Mouse (Mus musculus): ENCODE results near the gene Pear1. TPM values are rescaled to one million over a fixed set of nuclear protein-coding genes. Genes with fewer than 3 reads are reported as not detected.

Pear1 gene
- total RNA-seq, 1 experiment from 2014 or later: 6.5 TPM

DNA sequence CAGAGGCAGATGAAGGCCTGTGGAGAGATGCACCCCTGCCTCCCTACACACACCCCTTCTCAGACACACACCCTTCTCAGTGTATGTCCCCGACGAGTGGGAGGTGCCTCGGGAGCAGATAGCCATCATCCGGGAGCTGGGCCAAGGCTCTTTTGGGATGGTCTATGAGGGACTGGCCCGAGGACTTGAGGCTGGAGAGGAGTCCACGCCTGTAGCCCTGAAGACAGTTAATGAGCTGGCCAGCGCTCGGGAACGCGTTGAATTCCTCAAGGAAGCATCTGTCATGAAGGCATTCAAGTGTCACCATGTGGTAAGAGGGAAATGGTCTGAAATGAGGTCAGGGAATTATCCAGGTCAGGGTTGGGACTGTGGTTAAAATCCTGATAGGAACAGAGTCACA is 11.2 kb downstream of the Pear1 start:
- no peak for ATAC-seq (replicated peaks; ENCODE audit: insufficient number of reproducible peaks, low FRiP score, low TSS enrichment, poor library complexity, severe bottlenecking)

DNA sequence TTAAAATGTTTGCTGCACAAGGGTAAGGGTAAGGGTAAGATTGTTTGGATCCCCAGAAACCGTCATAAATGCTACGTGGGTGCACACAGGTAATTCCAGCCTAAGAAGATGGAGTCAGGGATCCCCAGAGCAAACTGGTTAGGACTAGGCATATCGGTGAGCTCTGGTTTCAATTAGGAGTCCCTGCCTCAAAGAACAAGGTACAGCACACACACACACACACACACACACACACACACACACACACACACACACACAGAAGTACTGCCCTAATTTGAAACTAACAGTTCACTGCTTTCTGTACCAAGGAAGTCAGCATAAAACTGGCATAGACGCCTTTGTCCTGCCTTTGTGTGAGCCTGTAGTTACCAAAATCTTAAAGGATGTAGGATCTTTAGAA is 11.7 kb downstream of the Pear1 start:
- no peak for ATAC-seq (replicated peaks; ENCODE audit: insufficient number of reproducible peaks, low FRiP score, low TSS enrichment, poor library complexity, severe bottlenecking)

DNA sequence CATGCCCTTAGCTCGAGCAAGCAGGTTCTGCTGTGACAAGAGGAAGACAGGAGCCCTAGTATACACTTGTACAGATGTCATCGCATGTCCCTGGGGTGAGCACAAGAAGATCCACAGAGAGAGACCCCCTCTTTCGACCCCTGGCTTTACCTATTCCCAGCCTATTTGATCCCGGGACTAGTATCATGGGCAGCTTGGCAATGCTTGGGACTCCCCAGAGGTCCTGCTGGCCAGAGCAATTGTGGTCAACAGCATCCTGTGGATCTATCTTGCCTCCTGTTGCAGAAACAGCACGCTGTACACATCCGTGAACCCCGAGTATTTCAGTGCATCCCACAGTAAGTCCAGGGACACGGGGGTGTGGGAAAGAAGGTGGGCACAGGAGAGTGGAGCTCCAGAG is 12.8 kb downstream of the Pear1 start:
- ATAC-seq (replicated peaks; ENCODE audit: insufficient number of reproducible peaks, low FRiP score, low TSS enrichment, poor library complexity, severe bottlenecking): no peak

DNA sequence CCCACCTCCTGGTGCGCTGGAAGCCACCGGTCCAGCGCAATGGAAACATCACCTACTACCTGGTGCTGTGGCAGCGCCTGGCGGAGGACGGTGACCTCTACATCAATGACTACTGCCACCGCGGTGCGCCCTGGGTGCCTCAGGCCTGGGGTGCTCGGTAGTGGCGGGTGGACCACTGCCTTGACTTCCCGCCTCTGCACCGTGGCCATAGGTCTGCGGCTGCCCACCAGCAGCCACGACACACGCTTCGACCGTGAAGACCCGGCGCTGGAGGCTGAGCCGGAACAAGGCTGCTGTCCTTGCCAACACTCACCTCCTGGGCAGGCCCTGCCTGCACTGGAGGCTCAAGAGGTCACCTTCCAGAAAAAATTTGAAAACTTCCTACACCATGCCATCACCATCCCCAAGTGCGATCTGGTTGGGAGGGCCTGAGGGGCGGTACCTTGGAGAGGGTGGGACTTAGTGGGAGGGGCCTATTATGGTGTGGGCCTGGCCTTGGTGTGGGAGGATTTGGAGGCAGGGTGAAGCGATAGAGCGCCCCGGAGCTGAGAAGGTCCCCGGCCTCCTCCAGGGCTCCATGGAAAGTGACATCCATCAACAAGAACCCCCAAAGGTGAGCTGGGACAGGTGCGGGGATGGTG is 14.7 kb downstream of the Pear1 start:
- ATAC-seq (replicated peaks; ENCODE audit: insufficient number of reproducible peaks, low FRiP score, low TSS enrichment, poor library complexity, severe bottlenecking): no peak

DNA sequence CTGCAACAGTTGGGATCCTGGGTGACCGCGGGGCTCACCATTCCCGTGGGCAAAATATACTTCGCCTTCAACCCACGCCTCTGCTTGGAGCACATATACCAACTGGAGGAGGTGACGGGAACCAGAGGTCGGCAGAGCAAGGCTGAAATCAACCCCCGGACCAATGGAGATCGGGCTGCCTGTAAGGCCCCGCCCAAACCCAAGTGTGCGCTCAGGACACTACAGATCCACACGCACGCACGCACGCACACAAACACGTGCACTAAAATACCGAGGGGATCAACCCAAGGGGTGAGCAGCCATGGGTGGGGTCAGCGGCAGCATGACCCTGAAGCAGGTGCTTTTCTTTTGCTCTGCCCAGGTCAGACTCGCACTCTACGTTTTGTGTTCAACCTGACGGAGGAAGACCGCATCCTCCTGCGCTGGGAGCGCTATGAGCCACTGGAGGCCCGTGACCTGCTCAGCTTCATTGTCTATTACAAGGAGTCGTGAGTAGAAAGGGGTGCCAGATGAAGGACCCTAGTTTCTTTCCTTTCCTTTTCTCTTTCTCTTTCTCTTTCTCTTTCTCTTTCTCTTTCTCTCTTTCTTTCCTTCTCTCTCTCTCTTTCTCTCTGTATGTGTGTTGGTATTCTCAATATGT is 19.9 kb downstream of the Pear1 start:
- ATAC-seq (replicated peaks; ENCODE audit: insufficient number of reproducible peaks, low FRiP score, low TSS enrichment, poor library complexity, severe bottlenecking): no peak

DNA sequence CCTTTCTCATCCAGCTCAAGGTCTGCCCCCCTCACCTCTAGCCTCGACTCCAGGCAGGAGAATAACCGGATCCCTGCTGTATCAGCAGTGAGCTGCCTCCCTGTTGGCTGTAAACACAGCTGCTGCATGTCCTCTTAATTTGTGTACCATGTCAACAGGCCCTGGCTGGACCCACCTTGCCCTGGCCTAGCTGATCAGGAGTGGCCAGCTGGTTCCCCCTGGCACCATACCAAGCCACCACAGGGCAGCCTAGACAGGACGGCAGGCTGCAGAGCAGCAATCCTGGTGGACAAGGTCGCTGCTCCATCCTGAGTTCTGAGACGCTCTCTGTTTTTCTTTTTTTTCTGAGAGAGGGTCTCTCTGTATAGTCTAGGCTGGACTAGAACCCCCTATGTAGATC is 22.4 kb downstream of the Pear1 start:
- ATAC-seq (replicated peaks; ENCODE audit: insufficient number of reproducible peaks, low FRiP score, low TSS enrichment, poor library complexity, severe bottlenecking): no peak

DNA sequence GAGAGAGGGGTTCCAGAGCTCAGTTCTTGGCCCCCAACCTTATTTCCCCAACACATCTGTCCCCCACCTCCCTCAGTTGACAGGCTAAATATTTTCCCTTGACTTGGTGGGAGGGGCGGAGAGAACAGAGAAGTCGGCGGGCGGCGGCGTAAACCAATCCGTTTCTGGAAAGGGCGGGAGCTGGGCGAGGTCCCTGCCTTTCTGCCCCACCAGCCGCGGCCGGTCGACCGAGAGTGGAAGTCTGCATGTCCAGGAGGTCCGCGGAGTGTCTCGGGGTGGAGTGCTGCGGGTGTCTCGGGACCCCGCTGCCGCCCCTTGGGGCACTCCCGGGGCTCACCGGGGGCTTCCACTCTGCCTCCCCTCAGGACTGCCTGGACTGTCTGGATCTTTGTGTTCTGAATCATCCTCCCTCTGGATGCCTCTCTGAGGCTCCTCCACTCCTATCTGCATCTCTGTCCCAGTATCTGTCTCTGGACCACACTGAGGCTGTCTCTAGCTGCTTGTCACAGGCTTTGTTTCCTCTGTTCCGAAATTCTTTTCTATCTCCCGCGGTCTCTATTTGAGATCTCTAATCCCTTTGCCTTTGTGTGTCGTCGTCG is 27.3 kb downstream of the Pear1 start, which contains the start of gene Insrr:
Gene Insrr, plus strand, starts transcription at position 216 of the 599 bp plus-strand sequence.
- ATAC-seq (replicated peaks; ENCODE audit: insufficient number of reproducible peaks, low FRiP score, low TSS enrichment, poor library complexity, severe bottlenecking): no peak

DNA sequence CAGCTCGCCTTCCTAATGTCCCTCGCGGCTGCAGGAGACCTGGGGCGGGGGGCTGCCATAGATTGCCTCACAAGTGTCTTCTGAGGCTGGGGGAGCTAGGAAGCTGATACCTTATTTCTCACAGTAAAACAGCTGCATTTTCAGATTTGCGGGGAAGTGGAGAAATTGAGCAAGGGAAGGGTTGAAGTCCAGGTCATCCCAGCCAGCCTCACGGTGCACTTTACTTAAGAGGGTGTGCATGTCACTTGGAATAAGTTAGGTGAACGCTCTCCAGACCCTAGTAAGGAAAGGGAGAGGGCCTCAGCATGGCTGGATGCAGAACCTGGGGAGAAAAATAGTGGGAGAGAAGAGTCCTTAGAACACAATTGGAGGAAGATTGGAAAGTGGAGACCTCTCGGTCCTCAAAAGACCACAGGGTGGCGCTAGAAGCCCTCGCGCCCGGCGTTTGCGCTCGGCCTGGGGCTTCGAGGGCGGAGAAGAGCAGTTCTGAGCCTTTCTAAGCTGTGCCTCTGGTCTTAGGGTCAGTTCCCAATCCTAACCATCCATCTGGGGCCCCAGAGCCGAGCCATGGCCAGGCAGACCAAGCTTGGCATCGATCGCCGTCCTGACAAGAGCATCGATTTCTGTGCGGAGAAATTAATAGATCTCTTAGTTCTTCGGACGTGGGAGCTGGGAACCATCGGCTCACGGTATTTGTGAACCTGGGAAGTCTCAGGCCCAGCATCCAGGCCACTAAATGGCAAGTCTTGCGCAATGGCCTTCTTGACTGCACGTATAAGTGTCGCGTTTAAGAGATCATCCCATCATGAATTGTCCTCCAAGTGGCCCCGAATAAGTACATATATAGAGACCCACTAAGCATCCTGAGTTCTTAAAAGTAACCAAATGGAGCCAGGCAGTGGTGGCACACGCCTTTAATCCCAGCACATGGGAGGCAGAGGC is 28.5 kb downstream of the Pear1 start:
- ATAC-seq (replicated peaks; ENCODE audit: insufficient number of reproducible peaks, low FRiP score, low TSS enrichment, poor library complexity, severe bottlenecking): no peak

DNA sequence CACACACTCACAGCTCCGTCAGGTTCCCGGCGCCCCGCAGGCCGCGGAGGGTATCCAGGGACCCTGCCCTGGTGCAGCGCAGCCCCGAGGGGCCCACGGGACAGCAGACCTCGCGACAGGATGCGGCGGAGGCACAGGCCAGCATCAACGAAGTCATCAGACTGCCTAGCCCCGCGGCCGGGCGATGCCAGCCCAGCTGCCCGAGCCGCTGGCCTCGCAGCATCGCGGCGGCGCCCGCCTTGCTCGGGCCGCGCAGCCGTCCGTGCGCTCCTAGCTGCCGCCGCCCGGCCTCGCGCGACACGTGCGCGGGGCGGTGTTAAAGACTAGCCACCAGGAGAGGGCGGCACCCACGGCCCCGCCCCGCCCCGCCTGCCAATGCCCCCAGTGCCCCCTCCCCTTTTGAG is 29.2 kb downstream of the Pear1 start, which contains the start of gene Ntrk1:
Gene Ntrk1, minus strand, starts transcription at position 241 of the 404 bp plus-strand sequence.
- no peak for ATAC-seq (replicated peaks; ENCODE audit: insufficient number of reproducible peaks, low FRiP score, low TSS enrichment, poor library complexity, severe bottlenecking)

DNA sequence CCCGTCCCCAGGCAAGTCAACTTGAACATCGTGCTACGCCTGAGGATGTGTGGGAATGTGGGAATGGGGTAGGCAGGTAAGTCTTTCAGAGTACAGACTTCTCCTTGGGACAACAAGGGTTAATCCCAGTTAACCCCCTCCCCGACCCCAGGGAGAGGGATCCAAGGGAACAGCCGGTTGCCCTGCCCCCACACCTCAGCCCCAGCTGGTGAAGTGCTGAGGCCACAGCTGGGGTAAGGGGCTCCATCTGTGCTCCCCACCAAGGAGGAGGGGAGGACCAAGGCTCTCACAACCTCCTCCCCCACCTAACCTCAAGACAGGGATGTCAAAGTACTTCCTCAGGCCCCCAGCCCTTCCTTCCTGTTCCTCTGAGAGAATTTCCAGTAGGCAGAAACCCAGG is 34.3 kb downstream of the Pear1 start:
- no peak for ATAC-seq (replicated peaks; ENCODE audit: insufficient number of reproducible peaks, low FRiP score, low TSS enrichment, poor library complexity, severe bottlenecking)

DNA sequence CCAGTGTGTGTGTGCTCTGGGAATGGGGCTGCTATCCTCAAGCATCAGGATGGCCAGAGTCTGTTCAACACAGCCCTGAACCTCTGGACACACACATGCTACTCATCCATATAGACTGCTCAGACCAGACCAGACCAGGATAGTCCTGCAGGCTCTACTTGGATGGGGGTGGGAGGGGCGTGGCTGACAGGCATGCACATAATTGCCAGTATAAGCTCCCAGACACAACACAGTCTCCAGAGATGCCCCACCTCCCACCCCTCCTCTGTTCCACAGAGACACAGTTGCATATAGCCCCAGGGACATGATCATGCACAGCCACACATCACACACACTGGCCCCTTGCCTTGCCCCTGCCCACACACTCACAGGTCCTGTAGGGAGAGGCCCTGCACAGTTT is 34.9 kb downstream of the Pear1 start:
- no peak for ATAC-seq (replicated peaks; ENCODE audit: insufficient number of reproducible peaks, low FRiP score, low TSS enrichment, poor library complexity, severe bottlenecking)

DNA sequence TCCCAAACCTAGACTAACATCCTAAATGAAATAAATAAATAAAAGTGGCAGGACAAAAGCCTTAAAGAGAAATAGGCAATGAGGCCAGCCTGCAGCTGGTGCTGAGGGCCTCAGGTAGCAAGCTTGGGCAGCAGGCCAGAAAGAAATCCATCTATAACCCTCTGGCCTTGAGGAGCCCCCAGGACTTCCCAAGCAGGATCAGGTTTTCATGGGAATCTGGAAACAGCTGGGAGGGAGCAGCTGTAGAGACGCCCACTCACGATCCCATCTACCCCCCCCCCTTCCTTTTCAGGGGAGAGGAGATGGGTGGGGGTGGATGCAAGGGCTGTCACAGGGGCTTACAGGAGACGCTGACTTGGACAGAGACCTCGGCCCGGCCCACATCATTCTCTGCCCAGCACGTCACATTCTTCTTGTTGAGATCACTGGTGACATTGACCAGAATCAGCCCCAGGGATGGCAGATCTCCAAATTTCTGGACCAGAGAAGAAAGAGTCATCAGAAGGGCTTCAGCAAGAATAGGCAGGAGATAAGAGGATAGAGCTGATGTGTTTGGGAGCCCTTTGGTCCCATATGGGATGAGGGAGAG is 38.4 kb downstream of the Pear1 start:
- no peak for ATAC-seq (replicated peaks; ENCODE audit: insufficient number of reproducible peaks, low FRiP score, low TSS enrichment, poor library complexity, severe bottlenecking)

DNA sequence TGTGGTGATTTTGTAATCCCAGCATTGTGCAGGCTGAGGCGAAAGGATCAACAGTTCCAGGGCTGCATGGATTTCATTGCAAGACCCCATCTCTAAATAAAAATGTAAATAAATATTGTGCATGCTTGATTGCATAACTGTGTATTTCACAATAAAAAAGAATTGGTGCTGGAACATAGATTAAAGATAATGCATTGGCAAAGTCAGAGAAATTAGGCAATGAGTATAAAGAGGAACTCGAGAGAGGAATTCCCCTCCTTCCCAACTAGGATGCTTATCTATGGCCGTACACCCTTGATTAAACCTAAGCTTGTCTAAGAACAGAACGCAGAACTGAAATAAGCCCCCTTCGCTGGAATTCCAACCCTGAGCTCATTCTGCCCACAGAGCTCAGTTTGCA is 39.0 kb downstream of the Pear1 start:
- ATAC-seq (replicated peaks; ENCODE audit: insufficient number of reproducible peaks, low FRiP score, low TSS enrichment, poor library complexity, severe bottlenecking): no peak

DNA sequence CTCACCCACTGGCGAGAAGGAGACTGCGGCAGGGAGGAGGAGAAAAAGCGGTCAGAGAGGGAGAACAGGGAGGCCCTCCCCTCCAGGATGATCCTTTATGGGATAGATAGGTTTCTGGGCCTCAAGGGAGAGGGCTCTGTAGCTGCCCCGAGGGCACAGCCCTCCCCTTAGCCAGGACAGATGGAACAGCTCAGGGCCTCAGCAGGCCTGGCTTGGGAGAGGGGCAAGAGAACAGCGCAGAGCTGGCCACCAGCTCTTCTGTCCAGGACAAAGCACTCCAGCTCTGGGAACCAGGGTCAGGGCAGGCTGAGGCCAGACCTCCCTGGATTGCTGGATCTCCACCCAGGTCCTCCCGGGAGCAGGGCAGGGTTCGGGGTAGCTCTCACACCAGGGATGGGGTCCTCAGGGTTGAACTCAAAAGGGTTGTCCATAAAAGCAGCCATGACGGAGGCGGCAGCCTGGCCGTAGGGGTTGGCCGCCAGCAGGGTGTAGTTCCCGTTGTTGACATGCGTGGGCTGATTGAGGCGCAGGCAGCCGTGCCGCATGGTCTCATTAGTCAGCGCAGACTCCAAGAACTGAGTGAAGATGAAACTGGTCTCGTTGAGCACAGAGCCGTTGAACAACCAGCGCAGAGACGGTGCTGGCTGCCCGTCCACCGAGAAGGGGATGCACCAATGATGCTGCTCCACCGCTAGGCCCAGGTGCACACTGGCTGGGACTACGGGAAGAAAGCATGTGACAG is 40.7 kb downstream of the Pear1 start:
- no peak for ATAC-seq (replicated peaks; ENCODE audit: insufficient number of reproducible peaks, low FRiP score, low TSS enrichment, poor library complexity, severe bottlenecking)

DNA sequence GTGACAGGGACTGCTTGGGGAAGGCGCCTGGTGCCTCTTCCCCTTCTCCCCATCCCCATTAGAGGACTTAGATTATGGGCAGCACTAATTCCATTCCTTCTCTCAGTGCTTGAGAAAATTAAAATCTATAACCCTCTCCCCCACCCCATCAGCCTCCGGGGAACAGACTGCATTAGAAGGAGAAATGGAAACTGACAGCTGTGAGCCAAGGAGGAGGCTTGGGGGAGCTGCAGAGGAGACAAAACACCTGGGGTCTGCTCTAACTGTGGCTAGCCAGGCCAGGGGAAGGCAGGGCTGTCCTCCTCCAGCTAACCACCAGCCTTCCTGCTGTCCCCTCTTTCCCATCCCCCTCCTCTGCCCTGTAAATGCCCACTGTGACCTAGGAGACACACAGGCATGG is 45.0 kb downstream of the Pear1 start:
- no peak for ATAC-seq (replicated peaks; ENCODE audit: insufficient number of reproducible peaks, low FRiP score, low TSS enrichment, poor library complexity, severe bottlenecking)

DNA sequence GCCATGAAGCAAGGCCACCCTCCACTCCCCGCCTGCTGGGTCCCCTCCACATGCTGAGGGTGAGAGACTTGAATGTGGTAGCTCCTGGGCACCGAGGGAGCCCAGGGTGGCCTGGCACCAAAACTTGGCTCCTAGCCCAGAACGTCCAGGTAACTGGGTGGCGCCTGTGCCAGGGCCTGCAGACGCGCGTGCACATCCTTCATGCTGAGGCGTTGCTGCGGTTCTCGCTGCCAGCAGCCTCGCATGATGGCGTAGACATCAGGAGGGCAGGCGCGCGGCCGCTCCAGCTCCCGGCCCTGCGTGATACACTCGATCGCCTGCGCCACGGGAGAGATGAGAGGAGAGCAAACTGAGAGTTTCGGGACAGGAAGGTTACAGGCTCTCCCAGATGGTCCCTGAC is 45.8 kb downstream of the Pear1 start:
- no peak for ATAC-seq (replicated peaks; ENCODE audit: insufficient number of reproducible peaks, low FRiP score, low TSS enrichment, poor library complexity, severe bottlenecking)

DNA sequence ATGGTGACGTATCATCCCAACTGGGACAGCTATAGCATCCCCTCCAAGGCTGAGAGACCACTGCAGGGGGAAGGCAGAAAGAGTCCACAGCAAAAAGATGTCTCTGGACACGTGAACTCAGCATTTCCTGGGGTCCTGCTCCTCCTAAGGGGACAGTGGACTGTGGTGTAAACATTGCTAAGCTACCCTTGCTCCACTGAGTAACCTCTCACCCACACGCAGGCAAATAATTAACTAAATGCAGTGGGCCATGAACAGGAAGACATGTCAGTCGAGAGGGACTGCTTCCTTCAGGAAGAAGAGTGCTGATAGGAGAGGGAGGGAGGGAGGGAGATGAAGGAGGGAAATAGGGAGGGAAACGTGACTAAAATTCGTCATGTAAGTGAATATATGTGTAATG is 53.0 kb downstream of the Pear1 start:
- no peak for ATAC-seq (replicated peaks; ENCODE audit: insufficient number of reproducible peaks, low FRiP score, low TSS enrichment, poor library complexity, severe bottlenecking)

DNA sequence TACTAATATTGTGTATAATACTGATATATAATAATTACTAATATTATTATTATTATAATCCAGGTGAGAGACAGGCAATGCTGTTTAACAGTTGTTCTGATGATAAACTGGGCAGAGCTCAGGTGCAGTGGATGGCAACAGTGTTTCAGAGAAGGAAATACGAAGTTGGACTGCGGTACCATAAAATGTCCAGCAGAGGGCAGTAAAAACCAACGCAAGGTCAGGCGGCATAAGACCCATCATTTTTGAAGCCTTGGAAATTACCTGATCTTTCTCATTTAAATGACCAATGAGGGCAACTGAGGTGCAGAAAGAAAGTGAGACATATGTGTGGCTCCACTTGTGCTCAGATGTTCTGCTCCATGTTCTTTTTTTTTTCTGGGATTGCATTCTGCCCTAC is 53.8 kb downstream of the Pear1 start:
- ATAC-seq (replicated peaks; ENCODE audit: insufficient number of reproducible peaks, low FRiP score, low TSS enrichment, poor library complexity, severe bottlenecking): no peak
